Mouse (Mus musculus) thymus, postnatal 0 days (tissue): Measurements from ENCODE around the gene Tsacc. TPM values are rescaled to one million over a fixed set of nuclear protein-coding genes. Genes with fewer than 3 reads are reported as not detected.

Experiments
- DNase-seq: peaks from one replicate; pipeline ENCODE4 v3.0.0-alpha.2; 2015; ENCODE audit warnings: low spot score
- polyA plus RNA-seq: library from polyadenylated mRNA; unstranded; fragments of >200 nt; fragmentation: Nextera tagmentation; extraction: Ambion mirVana; gene quantifications from 2 replicates; pipeline ENCODE4 v1.2.1, GENCODE M21; 2015

Gene Tsacc
- polyA plus RNA-seq, 1 experiment from 2014 or later, result 16.2 TPM

DNA sequence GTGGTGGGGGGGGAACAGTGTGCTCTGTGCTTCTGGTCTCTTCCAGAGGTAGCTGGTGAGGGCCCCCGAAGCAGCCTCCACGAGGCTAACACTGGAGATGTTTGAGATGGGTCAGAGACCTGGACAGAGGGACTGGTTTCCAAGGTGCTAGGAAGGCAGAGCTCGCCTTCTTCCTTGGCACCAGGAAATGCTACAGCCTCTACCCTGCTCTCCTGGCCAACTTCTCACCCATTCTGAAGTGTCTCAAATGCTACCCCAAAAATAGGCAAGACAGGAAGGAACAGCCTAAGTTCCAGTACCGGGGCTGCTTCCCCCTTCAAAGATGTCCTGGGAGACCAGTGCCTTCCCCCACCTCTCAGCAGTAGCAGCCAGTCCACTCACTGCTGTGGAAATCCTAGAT lies 57.4 kb downstream of the Tsacc start:
- no peak for DNase-seq

DNA sequence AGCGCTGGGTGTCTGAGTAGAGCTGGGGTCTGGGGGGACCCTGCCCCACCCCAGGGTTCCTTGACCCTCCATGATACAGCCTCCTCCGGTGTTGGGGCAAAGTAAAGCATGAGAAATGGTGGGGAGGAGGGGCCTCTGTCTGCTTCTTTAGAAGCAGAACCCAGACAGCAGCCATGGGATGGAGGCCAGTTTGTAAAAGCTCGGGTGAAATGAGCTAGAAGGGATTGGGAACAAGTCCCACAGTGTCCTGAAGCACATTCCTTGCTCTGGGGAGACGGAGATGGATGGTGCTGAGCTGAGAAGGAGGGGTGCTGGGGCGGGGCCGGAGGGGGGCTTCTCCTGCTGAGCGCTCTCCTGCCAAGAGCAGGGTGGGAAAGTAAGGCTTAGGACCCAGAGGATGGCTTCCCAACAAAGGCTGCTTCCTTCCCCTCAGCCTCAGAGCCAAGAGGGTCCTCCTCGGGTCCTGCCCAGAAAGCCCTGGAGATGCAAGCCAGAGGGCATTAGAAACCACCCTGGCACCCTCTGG lies 57.9 kb downstream of the Tsacc start:
- DNase-seq, result no peak

DNA sequence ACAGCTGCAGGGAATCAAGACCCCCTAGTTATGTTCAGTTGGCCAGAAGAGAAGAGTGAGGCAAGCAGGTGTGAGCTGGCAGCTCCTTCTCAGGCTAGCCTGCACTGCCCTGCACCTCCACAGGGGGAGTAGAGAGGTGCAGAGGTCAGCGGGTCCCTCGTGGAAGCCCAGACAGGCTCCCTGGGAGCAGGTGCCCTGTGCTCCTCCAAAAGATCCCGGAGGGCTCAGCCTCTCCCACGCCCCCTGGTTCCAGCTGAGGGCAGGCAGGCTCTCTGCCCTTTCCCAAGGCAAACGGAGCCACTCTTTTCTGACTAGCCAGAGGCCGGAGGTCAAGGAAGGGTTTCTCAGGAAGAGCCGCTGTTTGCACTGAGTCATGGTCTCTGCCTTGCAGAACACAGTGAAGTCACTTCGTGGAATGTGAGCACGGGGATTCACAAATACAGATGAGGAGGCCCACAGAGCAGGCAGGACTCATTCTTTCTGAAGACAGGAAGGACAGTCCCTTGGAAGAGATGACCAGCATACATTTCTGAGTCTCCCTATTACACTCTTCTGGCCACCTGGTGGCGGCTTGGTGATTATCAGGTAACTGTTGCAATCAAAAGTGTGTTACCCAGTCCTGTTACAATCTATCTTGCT lies 59.1 kb downstream of the Tsacc start:
- peak; percentile 45 for DNase-seq

GRCm38 (mm10) chr3:88237161-88237555 lies 59.6 kb downstream of the Tsacc start:
- DNase-seq, result no peak

DNA sequence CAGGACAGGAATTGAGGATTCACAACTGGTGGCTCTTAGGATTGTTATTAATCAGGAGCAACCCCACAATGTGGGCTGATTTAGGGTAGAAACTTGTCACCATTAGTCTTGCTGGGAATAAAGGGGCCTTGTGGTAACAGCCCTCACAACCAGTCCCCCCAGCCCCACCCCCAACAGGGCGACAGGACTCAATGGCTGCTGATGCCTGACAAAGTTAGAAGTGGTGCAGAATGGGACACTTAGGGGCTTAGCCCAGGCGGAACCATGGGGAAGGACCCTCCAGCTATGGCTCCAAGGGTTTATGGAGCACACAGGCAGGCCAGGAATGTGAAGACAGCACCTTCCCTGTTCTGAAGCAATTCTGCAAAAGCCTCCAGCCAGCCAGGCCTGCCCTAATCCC lies 61.2 kb downstream of the Tsacc start:
- no peak for DNase-seq

- DNase-seq, result peak; percentile 29
Measured at GRCm38 (mm10) chr3:88235216-88235615, 61.6 kb downstream of the Tsacc start.

DNA sequence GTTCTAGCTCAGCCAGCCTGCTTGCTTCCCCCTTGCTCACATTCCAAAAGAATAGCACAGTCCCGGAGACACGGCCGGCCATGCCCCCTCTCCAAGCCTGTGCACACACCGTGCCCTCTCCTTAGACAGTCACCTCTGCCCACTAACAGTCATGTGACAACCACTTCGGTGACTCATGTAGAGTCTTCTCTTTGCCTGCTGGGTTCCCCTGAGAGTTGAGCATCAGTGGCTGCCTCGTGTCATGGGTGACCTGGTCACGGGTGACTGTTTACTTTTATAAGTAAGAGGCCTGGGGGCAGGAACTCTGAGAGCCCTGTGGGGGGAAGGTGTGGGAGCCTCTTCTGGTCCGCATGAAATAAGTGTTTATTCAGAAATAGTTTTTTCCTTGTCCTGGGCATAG lies 62.8 kb downstream of the Tsacc start:
- DNase-seq, result no peak

DNA sequence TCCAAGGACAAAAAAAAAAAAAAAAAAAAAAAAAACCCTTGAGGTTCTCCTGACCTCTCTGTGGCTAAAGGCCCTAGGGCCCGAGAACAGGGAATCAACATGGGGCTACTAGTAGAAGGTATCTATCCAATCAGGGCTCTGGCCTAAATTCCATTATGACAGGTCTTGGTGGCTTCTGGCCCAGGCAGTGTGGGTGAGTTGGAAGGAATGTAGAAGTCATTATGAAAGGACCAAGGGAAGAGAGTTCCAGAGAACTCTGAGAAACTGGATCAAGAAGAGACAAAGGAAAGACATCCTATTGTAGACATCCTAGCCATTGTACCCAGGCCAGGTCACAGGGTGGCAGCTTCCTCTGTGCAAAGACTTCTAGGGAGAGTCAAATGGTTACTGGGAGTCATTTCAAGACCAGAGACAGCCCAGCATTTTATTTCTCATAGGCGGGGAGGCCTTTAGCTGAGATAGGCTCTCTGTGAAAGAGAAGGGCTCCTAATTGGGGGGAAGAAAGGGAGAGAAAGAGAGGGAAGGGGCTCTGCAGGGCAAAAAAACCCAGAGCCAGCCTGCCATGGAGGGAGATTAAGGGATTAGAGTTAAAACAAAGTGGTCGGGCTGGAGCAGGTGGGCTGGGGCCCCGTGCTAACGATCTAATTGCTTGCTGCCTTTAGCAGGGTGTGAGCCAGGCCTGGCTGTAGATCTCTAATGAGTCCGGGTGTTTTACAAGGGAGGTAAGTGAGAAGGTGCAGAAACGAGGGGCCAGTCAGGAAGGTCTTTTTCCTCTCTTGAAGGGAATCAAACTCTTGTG lies 63.7 kb downstream of the Tsacc start:
- no peak for DNase-seq

Other genes starting within 250 kb of the Tsacc start
- 145 and 155 TPM in 2 replicates for gene Naxe, start 238.5 kb downstream of the Tsacc start, polyA plus RNA-seq
- 0.69 and 0.76 TPM in 2 replicates for gene Ttc24, start 218.7 kb downstream of the Tsacc start, polyA plus RNA-seq
- 5.8 and 6.1 TPM in 2 replicates for gene Iqgap3, start 215.0 kb downstream of the Tsacc start, polyA plus RNA-seq
- gene Mef2d, start 154.6 kb downstream of the Tsacc start, polyA plus RNA-seq, result 32.0 and 32.2 TPM in 2 replicates
- 0.58 and 0.66 TPM in 2 replicates for gene Rhbg, start 42.3 kb downstream of the Tsacc start, polyA plus RNA-seq
- gene Gm38392, start 9.8 kb downstream of the Tsacc start, polyA plus RNA-seq, result 0.33 TPM in 1 of 2 replicates, not detected in the other
- 401 and 428 TPM in 2 replicates for gene Cct3, start 117 bp upstream of the Tsacc start, polyA plus RNA-seq
- 209 and 236 TPM in 2 replicates for gene Glmp, start 28.0 kb upstream of the Tsacc start, polyA plus RNA-seq
- gene Tmem79, start 39.1 kb upstream of the Tsacc start, polyA plus RNA-seq, result 3.0 and 4.1 TPM in 2 replicates
- gene Smg5, start 39.3 kb upstream of the Tsacc start, polyA plus RNA-seq, result 30.0 and 35.4 TPM in 2 replicates
- 0.49 and 0.56 TPM in 2 replicates for gene Paqr6, start 67.6 kb upstream of the Tsacc start, polyA plus RNA-seq
- 2.6 TPM in 2 replicates for gene Bglap3, start 75.7 kb upstream of the Tsacc start, polyA plus RNA-seq
- 0.83 and 1.1 TPM in 2 replicates for gene Bglap2, start 81.7 kb upstream of the Tsacc start, polyA plus RNA-seq
- 0.80 and 1.2 TPM in 2 replicates for gene Bglap, start 87.5 kb upstream of the Tsacc start, polyA plus RNA-seq
- 144 and 151 TPM in 2 replicates for gene Pmf1, start 113.3 kb upstream of the Tsacc start, polyA plus RNA-seq
- gene Slc25a44, start 128.1 kb upstream of the Tsacc start, polyA plus RNA-seq, result 9.6 and 12.3 TPM in 2 replicates
- 14.6 and 15.1 TPM in 2 replicates for gene Sema4a, start 164.2 kb upstream of the Tsacc start, polyA plus RNA-seq
- gene Lmna, start 213.0 kb upstream of the Tsacc start, polyA plus RNA-seq, result 40.6 and 43.8 TPM in 2 replicates
- 8.1 and 10.3 TPM in 2 replicates for gene Mex3a, start 235.4 kb upstream of the Tsacc start, polyA plus RNA-seq